Mouse (Mus musculus) leukemia stem cell, adult 10-12 weeks (primary cell): ENCODE data around the gene Gm11011. TPM values are rescaled to one million over a fixed set of nuclear protein-coding genes. Genes with fewer than 3 reads are reported as not detected.

Experiments used
- polyA plus RNA-seq: library from polyadenylated mRNA; stranded (reverse); fragments of >175 nt; gene quantifications from 2 replicates; pipeline ENCODE4 v1.2.3, GENCODE M21; 2012; ENCODE audit warnings: low replicate concordance

Gene Gm11011
- not detected in 2 replicates for polyA plus RNA-seq

GRCm38 (mm10) chr2:169587645-169588044, at the start of gene Gm11011:
Gene Gm11011 (minus strand): TSS chr2:169587745.

GRCm38 (mm10) chr2:169632338-169633151, 45.0 kb upstream of the Gm11011 start, which contains the start of gene Tshz2:
Gene Tshz2 (plus strand): TSS chr2:169633013.

Other genes starting within 250 kb of the Gm11011 start
- gene Tshz2, start 45.3 kb upstream of the Gm11011 start, polyA plus RNA-seq: 0.48 and 0.63 TPM in 2 replicates